Mouse (Mus musculus) liver, embryonic 12.5 days (tissue): ENCODE results near the gene Cdk8. TPM values are rescaled to one million over a fixed set of nuclear protein-coding genes. Genes with fewer than 3 reads are reported as not detected.

ENCODE experiments used
- polyA plus RNA-seq: library from polyadenylated mRNA; unstranded; fragments of >200 nt; fragmentation: Nextera tagmentation; extraction: Ambion mirVana; gene quantifications from 2 replicates; pipeline ENCODE4 v1.2.1, GENCODE M21; 2016

Cdk8 gene
- polyA plus RNA-seq, 1 experiment from 2014 or later, result 30.7 TPM

Other genes starting within 250 kb of the Cdk8 start
- not detected in 2 replicates for gene Cyp3a25, start 221.6 kb upstream of the Cdk8 start, polyA plus RNA-seq
- not detected in 2 replicates for gene Cyp3a59, start 152.0 kb upstream of the Cdk8 start, polyA plus RNA-seq
- not detected in 2 replicates for gene Gm5565, start 70.7 kb upstream of the Cdk8 start, polyA plus RNA-seq
- not detected in 2 replicates for gene Gm6309, start 60.5 kb upstream of the Cdk8 start, polyA plus RNA-seq
- gene 1700001J03Rik, start 45.9 kb upstream of the Cdk8 start, polyA plus RNA-seq, result not detected in 2 replicates
- gene Rnf6, start 9.7 kb upstream of the Cdk8 start, polyA plus RNA-seq, result 24.8 and 25.3 TPM in 2 replicates
- gene Wasf3, start 153.8 kb downstream of the Cdk8 start, polyA plus RNA-seq, result 0.13 and 0.19 TPM in 2 replicates